Mouse (Mus musculus) telencephalon, adult 2 months (tissue): ENCODE data around the gene Sec24d.

Experiments
- DNase-seq: peaks from one replicate; pipeline ENCODE4 v3.0.0-alpha.2; 2011; ENCODE audit warnings: low read depth, low spot score

Sec24d gene

DNA sequence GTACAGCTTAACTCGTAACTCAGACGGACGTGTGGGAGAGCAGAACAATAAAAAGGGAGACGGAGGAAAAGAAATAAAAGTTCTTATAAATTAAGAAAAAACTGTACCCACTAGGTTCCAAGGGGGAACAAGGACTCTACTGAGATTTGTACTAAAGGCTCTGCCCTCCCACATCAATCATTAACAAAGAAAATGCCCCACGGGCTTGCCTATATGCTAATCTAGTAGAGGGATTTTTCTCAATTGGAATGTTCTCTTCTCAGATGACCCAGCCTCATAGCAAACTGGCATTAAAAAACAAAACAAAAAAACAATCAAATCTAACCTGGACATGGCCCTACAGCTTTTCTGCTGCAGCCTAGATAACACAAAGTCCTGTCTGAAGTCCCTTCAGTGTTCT is 128.4 kb downstream of the Sec24d start:
- DNase-seq: no peak

DNA sequence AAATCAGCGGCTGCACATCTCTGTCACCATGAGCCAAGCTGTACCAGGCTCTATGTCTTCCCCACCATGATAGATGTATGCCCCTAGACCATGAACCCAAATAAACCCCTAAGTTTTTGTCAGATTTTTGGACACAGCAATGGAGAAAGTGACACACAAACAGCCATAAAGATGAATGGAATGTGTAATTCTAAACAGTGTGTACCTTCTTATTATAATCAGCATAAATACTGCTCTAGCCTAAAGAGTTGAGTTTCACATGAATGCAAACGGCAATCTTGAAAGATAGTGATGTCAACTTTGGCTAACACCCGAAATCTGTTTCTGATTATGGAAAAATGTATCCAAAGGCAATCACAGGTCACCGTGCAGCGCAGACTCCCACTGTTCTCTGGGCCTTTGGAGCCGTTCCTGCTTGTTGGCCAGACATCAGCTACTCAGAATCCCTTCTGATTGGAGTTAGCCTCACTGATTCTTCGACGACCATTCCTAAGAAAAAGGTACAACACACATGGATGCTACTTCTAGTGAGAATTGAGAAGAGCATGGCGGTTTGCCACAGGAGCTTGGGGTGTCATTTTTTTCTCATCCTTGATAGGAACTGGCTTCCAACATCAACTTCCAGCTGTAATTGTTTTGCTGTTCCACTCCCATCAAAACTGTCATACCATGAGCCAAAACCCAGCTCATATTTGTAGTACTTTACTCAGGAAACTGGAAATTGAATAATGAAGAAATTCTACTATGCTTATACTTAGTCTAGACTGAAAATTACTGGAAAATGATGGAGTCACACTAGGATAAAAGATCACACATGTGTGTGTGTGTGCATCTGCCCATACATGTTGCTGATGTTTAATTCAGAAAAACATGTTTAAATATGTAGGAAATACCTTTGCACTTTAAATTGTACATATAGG is 130.6 kb downstream of the Sec24d start:
- no peak for DNase-seq

DNA sequence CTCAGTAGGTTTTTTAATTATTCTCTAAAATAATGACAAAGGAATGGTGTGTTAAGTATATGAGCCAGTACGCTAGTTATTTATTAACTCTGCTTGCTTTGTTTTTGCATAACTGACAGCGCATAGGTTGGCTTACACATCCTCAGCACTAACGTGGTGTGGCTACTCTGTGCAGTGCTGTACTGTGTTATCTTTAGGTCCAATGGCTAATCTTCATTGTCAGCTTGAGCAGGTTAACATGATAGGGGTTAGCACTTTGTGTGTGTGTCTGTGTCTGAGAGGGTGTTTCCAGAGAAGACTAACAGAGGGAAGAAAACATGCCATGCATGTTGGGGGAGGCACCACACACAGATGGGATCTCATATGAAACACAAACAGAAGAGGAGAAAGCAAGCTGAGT is 137.7 kb downstream of the Sec24d start:
- no peak for DNase-seq

DNA sequence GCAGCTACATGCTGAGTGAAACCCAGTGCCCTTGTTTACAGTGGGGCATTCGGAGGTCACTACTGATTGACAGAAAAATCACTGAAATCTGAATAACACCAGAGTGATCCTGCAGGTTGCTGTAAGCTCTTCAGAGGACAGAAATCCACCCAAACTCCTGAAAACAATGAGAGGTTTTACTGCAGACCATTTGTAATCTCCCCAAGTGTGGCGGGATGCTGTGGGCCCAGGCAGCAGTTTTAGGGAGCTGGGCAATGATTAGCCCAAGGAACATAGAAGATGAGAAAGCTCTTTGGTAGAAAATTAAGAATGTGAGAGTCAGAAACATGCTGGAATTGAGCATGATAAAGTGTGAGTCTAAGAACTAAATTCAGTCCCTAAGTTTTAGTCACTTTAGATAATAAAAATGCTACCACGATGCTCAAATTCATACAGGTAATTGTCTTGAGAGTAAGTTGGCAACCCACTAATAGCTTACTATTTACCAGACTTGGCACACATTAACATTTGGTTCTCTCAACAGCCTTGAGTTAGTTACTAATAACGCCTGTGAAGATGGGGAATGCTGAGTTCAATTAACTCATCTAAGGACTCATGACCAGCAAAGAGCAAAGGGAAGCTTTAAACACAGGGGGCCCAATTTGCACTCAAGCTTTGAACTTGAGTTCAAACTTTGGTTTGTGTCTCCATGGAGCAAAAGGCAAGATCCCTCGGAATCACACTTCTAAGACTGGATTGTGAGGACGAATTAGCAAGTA is 144.7 kb downstream of the Sec24d start:
- DNase-seq: no peak

DNA sequence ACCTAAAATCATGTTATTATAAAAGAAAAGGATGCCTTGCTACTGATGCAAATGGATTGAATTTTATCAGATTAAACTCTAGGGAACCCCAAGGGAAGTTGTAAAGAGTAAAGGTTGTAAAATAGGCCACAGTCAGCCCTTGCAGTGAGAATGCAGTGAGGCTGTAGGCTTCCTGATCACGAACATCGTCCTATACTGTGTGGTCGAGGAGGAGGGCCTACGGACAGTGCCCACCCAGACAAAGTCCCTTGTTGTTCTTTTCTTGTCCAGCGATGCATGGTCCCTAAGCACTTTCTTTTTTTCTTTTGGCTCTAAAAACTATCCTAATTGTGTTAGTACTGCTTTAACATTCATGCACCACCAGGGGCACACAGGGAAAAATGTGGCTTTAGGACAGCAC is 145.9 kb downstream of the Sec24d start:
- no peak for DNase-seq
